Mouse (Mus musculus) lung, postnatal 14 days (tissue): Measurements from ENCODE around the gene H2afj.

Experiments used
- DNase-seq: peaks from one replicate; pipeline ENCODE4 v3.0.0; 2021

Gene H2afj

GRCm38 (mm10) chr6:136806819-136807218 lies 1.2 kb upstream of the H2afj start:
- DNase-seq = peak; percentile 49

DNA sequence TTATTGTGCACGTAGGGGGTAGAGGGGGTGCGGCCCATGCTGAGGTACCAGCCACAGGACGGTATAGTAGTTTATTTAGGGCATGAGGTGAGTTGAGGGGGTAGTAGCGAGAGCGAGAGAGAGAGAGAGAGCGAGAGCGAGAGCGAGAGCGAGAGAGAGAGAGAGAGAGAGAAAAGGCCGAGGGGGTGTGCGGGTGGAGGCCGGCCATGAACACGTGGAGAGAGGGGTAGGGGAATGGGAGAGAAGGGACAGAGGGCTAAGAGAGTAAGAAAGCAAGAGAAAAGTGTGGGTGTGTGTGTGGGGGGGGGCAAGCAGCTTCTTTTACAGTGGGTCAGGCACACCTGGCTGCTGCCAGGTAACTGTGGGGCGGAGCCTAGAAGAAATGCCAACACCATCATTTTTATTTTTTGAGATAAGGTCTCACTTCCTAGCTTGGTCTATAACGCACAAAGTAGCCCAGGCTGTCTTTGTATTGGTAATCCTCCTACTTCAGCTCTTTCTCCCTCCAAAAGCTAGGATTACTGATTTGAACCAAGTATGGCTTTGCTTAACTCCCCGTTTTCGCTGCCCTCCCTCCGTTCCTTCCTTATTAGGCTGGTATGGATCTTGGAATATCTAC lies 540 bp upstream of the H2afj start:
- no peak for DNase-seq

DNA sequence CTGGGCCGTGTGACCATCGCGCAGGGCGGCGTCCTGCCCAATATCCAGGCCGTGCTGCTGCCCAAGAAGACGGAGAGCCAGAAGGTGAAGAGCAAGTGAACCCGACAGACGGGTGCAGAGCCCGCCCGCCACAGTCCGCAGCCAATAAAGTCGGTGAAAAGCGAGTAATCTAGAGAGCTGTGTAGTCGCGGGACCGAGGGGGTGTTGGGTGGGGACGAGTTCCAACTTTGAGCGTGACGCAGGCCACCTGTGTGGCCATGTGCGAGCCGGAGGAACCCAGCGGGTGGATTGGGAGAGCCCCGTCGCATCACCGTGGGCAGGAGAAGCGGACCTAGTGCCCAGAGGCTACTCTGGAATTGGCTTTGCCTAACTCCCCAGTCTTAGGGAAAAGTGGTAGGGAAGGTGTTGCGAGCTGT lies 595 bp downstream of the H2afj start:
- DNase-seq = peak; percentile 34

- DNase-seq = peak; percentile 73
Measured at GRCm38 (mm10) chr6:136809077-136809476, 1.0 kb downstream of the H2afj start.

DNA sequence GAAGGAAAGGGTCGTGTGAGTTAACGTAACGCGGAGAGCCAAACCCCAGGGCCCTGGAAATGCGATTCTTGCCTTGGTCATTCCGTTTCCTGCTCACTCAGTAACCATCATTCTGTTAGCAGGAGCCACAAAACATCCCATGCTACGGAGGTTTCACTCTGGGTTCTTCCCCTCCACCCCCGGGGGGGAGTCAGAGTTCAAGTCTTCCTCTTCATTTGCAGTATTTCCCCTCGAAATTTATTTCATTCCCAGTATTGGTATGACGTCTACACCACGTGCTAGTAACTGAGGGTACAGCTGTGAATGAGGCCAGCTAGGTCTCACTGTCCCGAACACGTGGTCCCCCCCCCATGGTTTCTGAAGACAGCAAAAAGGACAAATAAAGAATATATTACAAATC lies 1.6 kb downstream of the H2afj start:
- no peak for DNase-seq

- DNase-seq = no peak
Measured at GRCm38 (mm10) chr6:136811196-136811595, 3.2 kb downstream of the H2afj start.

DNA sequence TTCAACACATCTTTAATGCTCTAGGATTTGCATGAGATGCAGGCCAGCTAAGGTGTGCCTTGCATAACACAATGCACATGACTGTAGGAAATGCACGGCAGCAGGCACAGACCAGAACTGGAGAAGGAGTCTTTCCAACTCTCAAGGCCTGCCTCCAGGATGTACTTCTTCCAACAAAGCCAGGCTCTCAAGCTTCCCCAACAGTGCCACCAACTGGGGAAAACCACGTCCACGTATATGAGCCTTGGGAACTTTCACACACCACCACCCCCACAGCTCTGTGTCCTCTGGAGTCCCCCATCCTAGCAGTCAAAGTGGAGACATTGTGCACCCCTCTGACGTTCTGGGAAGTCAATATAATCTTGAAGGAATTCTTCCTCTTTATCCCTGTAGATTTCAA lies 5.1 kb downstream of the H2afj start:
- peak; percentile 36 for DNase-seq

GRCm38 (mm10) chr6:136815381-136815780 lies 7.3 kb downstream of the H2afj start:
- DNase-seq = no peak

- no peak for DNase-seq
Measured at GRCm38 (mm10) chr6:136816826-136817225, 8.8 kb downstream of the H2afj start.

DNA sequence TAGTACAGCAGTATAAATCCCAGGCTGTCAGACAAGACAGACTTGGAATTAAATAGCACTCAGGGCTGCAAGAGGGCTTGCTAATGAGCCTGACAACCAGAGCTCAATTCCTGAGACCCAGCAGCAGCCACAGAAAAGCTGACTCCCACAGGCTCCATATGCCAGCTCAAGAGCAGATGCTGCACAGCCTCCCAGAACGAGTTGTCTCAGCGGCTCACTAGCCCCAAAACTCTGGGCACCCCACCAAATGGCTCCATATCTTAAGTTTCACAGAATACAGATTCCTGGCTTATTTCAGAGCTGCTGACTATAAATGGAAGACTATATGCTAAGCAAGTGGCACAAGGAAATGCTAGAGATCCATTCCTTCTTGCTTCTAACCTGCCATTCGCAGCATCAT lies 9.5 kb downstream of the H2afj start:
- no peak for DNase-seq

DNA sequence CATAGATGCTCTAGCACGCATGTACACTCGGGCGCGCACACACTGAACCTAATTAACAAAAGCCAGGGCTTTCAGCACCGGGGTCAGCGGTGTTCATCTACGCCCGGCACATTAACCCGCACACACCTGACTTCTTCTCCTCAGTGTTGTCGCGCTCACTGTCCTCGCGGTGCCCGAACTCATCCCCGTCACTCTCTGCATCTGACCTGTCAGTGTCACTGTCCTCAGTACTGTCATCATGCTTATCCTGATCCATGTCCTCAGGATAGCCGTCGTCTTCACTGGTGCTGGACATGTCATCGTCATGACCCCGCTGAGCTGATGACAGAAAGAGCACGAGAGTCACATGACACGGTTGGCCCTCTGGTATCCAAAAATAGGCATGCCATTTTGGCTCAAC lies 12.3 kb downstream of the H2afj start:
- DNase-seq = no peak

- DNase-seq = no peak
Measured at GRCm38 (mm10) chr6:136821086-136821485, 13.0 kb downstream of the H2afj start.

DNA sequence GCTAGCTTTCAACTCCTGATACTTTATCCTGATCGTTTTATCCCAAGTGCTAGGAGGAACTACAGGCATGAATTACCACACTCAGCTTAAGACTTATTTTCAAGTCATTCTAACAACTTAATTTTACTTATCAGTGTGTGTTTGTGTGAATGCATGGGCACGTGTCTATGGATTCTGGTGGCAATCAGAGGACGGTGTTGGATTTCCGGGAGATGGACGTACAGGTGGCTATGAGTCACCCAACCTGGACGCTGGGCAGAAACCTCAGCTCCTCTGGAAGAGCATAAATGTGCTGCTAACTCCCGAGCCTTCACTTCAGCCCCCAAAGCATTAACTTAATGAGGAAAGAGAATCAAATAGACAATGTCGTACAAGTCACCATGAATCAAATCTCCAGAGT lies 16.9 kb downstream of the H2afj start:
- DNase-seq = no peak

DNA sequence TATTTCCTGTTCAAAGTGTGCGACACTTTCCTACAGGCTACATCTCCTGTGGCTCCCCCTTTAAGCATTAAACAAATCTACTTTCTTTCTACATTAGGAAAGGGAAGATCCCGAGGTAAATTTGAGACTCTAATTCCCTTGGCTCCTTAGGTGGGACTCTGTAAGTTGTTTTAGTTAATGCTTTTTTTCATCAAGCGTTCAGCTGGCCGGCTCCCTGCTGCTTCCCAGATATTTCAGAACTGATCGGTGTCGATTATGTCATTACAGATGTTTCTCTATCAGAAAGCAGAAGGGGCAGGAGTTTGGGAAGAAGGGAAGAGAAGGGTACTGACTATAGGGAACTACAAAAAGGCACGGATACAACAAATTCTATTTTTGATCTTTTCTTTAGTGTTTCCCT lies 19.1 kb downstream of the H2afj start:
- DNase-seq = no peak

GRCm38 (mm10) chr6:136827516-136827880 lies 19.5 kb downstream of the H2afj start, which contains the start of gene BC049715:
Gene BC049715, plus strand, starts transcription at chr6:136827626.
- DNase-seq = peak; percentile 19

GRCm38 (mm10) chr6:136827881-136828561 lies 20.0 kb downstream of the H2afj start, which contains the start of gene Wbp11:
Gene Wbp11, minus strand, starts transcription at chr6:136828233.
- peak; percentile 96 for DNase-seq

DNA sequence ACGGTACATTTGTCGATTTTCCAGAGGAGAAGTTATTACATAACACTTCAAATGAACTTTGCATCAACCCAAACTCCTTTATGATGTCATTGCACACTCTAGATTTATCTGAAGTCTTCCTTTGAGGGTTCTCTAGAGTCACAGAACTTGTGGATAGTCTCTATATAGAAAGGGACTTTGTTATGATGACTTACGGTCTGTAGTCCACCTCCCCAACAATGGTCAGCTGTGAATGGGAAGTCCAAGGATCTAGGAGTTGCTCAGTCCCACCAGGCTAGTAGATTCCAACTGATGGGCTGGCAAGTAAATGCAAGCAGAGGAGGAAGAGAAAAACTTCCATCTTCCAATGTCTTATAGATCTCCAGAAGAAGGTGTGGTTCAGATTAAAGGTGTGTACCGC lies 20.6 kb downstream of the H2afj start:
- no peak for DNase-seq

- no peak for DNase-seq
Measured at GRCm38 (mm10) chr6:136831712-136832111, 23.7 kb downstream of the H2afj start.

GRCm38 (mm10) chr6:136835352-136835751 lies 27.3 kb downstream of the H2afj start, which contains the start of gene Smco3:
Gene Smco3, minus strand, starts transcription at chr6:136835452.
- DNase-seq = no peak

DNA sequence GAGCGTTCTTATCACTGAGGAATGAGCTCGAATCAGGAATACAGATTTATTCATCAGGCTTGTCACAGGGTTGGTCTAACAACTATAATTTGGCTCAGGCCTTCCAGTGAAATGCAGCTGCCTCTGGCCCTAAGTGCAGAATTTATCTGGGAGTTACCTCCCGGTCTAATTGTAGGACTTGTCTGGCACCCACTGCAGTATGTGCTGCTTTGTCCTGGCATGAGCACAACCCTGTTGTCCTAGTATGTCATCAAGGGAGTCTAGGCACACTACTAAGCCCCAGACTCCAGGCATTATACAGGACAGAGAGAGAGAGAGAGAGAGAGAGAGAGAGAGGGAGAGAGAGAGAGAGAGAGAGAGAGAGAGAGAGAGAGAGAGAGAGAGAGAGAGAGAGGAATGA lies 29.3 kb downstream of the H2afj start:
- DNase-seq = no peak

GRCm38 (mm10) chr6:136844903-136845302 lies 36.9 kb downstream of the H2afj start:
- DNase-seq = no peak

DNA sequence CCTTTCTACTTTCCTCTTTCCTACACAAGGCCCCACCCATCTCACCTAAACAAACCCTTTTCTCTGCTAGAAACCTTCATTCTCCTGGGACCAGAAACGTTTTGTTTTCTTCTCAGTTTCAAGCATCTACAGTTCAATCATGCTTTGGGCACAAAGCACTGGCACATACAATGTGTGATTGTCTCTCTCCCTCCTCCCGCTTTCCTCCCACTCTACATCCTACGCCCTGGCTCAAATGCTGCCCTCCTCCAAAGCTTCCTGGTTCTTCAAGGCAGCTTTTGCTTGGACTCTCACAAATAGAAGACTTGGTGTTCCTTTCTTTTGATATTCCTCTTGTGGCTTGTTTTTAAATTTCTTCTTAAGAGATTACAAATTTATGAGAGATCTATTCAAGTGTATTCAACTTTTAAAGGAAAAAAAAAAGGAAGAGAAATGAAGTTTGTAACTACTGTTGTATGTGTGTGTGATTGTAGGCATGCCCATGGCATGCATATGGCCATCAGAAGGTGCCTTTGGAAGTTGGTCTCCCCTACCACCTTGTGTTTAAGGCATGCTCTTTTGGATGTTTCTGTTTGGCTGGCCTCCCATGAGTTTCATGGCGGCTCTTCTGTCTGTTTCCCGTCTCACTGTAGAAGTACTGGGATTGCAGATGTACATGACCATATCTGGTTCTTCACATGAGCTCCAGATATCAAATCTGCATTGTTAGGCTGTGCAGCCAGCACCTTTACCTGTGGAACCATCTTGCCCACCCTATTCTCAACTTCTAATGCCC lies 37.8 kb downstream of the H2afj start:
- DNase-seq = no peak

DNA sequence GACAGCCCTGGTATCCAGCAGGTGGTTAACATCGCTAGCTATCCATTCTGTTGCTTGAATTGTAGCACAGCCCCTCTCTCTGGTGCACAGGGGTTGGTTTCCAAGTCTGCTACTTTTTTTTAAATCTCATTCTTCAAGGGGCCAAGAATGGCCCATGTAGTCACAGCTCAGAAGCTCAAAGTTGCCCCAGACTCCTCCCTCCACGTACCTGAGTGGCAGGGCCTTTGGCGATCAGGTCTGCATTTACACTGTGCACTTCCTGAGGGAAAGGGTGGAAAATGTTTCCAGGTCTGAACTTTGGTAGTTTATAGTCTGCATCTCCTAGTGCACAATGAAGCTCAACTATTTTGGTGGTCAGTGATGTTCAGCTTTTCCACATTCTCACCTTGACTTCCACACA lies 39.2 kb downstream of the H2afj start:
- no peak for DNase-seq

DNA sequence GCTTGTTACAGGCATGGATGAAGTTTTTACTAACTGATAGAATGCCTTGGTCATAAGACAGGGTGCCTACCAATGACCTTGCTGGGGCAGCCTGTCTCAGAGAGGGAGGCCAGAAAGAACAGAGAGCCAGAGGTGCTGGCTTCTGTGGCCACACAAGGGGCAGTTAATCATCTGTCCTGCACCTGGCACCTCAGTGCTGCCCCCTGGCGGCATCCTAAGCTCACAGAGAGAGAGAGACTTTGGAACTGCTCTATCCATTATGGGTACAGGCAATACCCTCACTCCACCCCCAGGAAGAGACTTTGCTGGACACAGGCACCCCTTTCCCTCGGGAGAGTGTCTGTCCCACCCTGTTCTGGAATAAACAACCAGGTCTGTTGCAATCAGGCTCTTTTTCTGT lies 39.7 kb downstream of the H2afj start:
- peak; percentile 67 for DNase-seq
